Mouse (Mus musculus) ES-E14 (cell line): ENCODE data around the gene Rnf149.

Source experiments
- CHD2 ChIP-seq: IDR thresholded peaks from 2 replicates; pipeline ENCODE4 v1.6.1; 2014; ENCODE audit warnings: mild to moderate bottlenecking, low read depth, low read length, inconsistent platforms
- HCFC1 ChIP-seq: IDR thresholded peaks from 2 replicates; pipeline ENCODE4 v1.6.1; 2012; ENCODE audit warnings: low read length, inconsistent platforms, borderline replicate concordance; ENCODE audit not compliant: insufficient read depth
- ZNF384 ChIP-seq: IDR thresholded peaks from 2 replicates; pipeline ENCODE4 v1.6.1; 2012; ENCODE audit warnings: low read depth, low read length, inconsistent platforms

GRCm38 (mm10) chr1:39575778-39576375 lies 1.3 kb downstream of the Rnf149 start:
- TF ChIP-seq HCFC1 (no peak), ZNF384 (no peak), CHD2 (no peak)
